Mouse (Mus musculus): ENCODE data around the gene Hmgcl.

GRCm38 (mm10) chr4:135962198-135962597 is 15.9 kb downstream of the Hmgcl start:
- TF ChIP-seq GATA1 (IDR thresholded peaks at IDR 0.05; ENCODE audit: borderline replicate concordance, low read length), result no peak
- no peak for TF ChIP-seq FLI1 (IDR thresholded peaks at IDR 0.05; ENCODE audit: low read length)

All from megakaryocyte, embryonic 14.5 days (primary cell).